ENCODE assay signal across 12 mouse cellular contexts in genomic region chr14:32015131-32015770, GRCm38 (mm10). TPM values are rescaled to one million over a fixed set of nuclear protein-coding genes. Genes with fewer than 3 reads are reported as not detected.
DNase-seq lines count a peak whose midpoint lies in the region; ATAC-seq and TF ChIP-seq lines count a peak whose summit lies in the region.
"Had no signal": no experiment of that assay in that cellular context is flagged by ENCODE, and none has a peak within 500 bp of the region (broad histone marks: within the 10 kb centered on the region; RNA-seq: fewer than 3 reads in every experiment).

No protein-coding gene starts in this region.

- peak; percentile 65 to 91 for DNase-seq in adrenal gland, adult (ENCODE audit: inconsistent age in 2 of 2, low spot score in 1 of 2)
- no peak for DNase-seq in adrenal gland, adult 18-20 months (ENCODE audit: low spot score in 2 of 2)
- peak; percentile 33 for DNase-seq in kidney, adult 2 months
- no peak for DNase-seq in kidney, adult 11 months
- peak; percentile 63 for DNase-seq in Patski (ENCODE audit: low read depth, low spot score)
- peak; percentile 82 for DNase-seq in lung, postnatal 10 days
- DNase-seq in cerebellum, adult 9-10 months, result no peak
- DNase-seq: gastrocnemius, postnatal 36 days; spleen, adult 18-20 months had no signal

- no peaks in the 10 kb centered on the region for H3K4me1 ChIP-seq in kidney, adult 2 months (ENCODE audit: control insufficient read depth, insufficient read depth, low read length)

- WGBS in kidney, adult 2 months, result 81% methylated on average over 7 of the region's 7 CpGs

- H3K4me3 ChIP-seq in kidney, adult 2 months (ENCODE audit: insufficient read depth, low read depth, low read length), result no peak overlapping the region
- H3K4me3 ChIP-seq: neural tube, embryonic 12.5 days had no signal

- in situ Hi-C loops in Patski (cut with MboI; ENCODE audit: low pct_unique_long_range_greater_than_20kb), result no loop called here

- POLR2A ChIA-PET in Patski (lab: Charles Lee), result no interaction called here

- no peak for TF ChIP-seq CTCF in kidney, adult 2 months (conservative IDR thresholded peaks at IDR 0.05; ENCODE audit: insufficient read depth, insufficient read length, low read depth, low read length)
- TF ChIP-seq CTCF in Patski (IDR thresholded peaks at IDR 0.05), result no peak

- no peak overlapping the region for H3K27ac ChIP-seq in kidney, adult 2 months (ENCODE audit: insufficient read depth, low read depth, low read length)
- H3K27ac ChIP-seq: neural tube, embryonic 12.5 days had no signal

- no peaks in the 10 kb centered on the region for H3K36me3 ChIP-seq in kidney, adult 2 months (ENCODE audit: control insufficient read depth, insufficient read depth, low read length)
- H3K36me3 ChIP-seq: neural tube, embryonic 12.5 days had no signal

- no peaks in the 10 kb centered on the region for H3K27me3 ChIP-seq in kidney, adult 2 months (replicated peaks; ENCODE audit: control insufficient read depth, insufficient read depth, low read length)
- H3K27me3 ChIP-seq in Patski, result no peaks in the 10 kb centered on the region
- H3K27me3 ChIP-seq: neural tube, embryonic 12.5 days had no signal

- CTCF ChIA-PET in Patski (lab: Charles Lee), result interaction anchor here (1.2 to 1.9 kb wide), 3 partner anchors 11 to 25 kb away, joined by 3 to 4 read pairs (median 3); no protein-coding TSS in a partner anchor

- peak; percentile 47 for ATAC-seq in Patski
- ATAC-seq in erythroblast, adult 5-6 weeks (replicated peaks; ENCODE audit: low FRiP score, poor library complexity, severe bottlenecking), result no peak

- no peak for TF ChIP-seq POLR2A in kidney, adult 2 months (IDR thresholded peaks at IDR 0.05; ENCODE audit: low read depth, low read length)

RNA-seq across cellular contexts. Expression of gene Galnt15, which starts 13.5 kb away (rescaled TPM):
- total RNA-seq in adrenal gland, adult 18-20 months (2021), result 10 to 100 TPM in 1 of 2 experiments, 1 to 10 TPM in 1; 9.1 to 10.7 TPM
- 2.6 and 2.9 TPM in 2 replicates for polyA plus RNA-seq in kidney, adult 2 months (2012; rRNA removed)
- 0.14 TPM for polyA plus RNA-seq in Patski (2021)
- not detected in 2 replicates for total RNA-seq in erythroblast, adult 5-6 weeks (2015; ENCODE audit: low replicate concordance)
- total RNA-seq in erythroblast, adult 5-6 weeks (2017; ENCODE audit: low replicate concordance), result 0.09 TPM in 1 of 2 replicates, not detected in the other
- total RNA-seq: common myeloid progenitor, adult 5-6 weeks had no signal

Comparison
In these comparisons a context has a peak if more than half of its experiments do, and no peak if none do; other contexts are left out.
1. DNase-seq: peak in adrenal gland, adult (2 of 2), kidney, adult 2 months (single experiment), Patski (single experiment) and lung, postnatal 10 days (single experiment); none in adrenal gland, adult 18-20 months (0 of 2), kidney, adult 11 months (single experiment) and cerebellum, adult 9-10 months (single experiment).
2. RNA of gene Galnt15, which starts 13.5 kb away (total RNA-seq): 9.1 to 10.7 TPM in adrenal gland, adult 18-20 months; 0.09 TPM in erythroblast, adult 5-6 weeks; every median in the first group is over 4 times any median in the second.